Mouse (Mus musculus): ENCODE results near the gene Gpr89.

DNA sequence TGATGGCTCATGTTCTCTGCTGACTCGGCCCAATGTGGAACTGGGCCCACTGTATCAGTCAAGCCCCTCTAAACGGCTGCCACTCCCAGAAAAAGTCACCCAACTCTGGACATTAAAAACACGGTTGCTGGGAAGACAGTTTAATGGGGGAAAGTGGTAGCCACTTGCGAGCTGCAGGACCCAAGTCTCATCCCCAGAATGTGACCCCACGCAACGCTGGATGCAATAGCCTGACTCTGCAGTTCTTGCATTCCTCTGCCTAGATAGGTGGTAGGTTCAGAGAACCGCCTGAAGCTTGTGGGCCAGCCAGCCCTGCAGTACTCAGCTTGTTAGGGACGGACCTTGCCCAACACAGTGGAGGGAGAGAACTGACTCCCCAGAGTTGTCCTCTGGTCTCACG lies 25.6 kb downstream of the Gpr89 start:
- TF ChIP-seq POLR2A (IDR thresholded peaks at IDR 0.05; ENCODE audit: low read depth, low read length) (no peak), CTCF (conservative IDR thresholded peaks at IDR 0.05; ENCODE audit: insufficient read depth, insufficient read length, low read depth, low read length) (no peak)
